Mouse (Mus musculus): Measurements from ENCODE around the gene Polr2l. TPM values are rescaled to one million over a fixed set of nuclear protein-coding genes. Genes with fewer than 3 reads are reported as not detected.

Gene Polr2l
- polyA plus RNA-seq, 1 experiment from 2014 or later: 76.1 TPM

DNA sequence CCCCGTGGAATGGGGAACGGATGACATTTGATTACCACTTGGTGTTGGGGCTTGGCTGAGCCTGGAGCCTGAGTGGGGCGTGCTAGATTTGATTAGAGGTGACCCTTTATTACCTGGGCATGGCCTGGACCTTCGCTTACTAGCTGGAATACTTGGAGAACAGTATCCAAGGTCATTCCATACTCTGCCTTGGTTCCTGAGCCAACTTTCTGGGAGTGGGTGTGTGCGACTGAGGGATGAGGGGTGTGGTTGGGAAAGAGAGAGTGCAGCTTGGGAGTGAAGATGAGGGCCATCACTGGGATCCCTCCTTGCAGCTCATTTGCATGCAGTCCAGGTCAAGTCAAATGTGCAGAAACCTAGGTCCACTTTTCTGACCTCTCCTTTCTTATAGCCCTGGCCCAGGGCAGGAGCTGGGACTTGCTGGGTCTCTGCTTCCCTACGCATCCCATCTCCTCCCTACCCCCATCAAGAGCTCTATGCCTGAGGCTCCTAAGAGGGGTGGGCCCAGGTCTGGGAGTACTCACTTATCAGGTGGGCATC is 8.3 kb upstream of the Polr2l start:
- no peak overlapping the region for H3K27ac ChIP-seq
- peaks cover 36% of the 10 kb centered on the region for H3K4me1 ChIP-seq
- no peak overlapping the region; the same call in 1 of the 2 replicates for H3K4me2 ChIP-seq
- no peaks in the 10 kb centered on the region for H3K9me3 ChIP-seq (replicated peaks)
- H3K4me3 ChIP-seq: no peak overlapping the region
- H3K36me3 ChIP-seq: peaks cover 30% of the 10 kb centered on the region
- peaks cover 31% of the 10 kb centered on the region for H3K27me3 ChIP-seq (replicated peaks)
- no peak overlapping the region for H3K9ac ChIP-seq
- 73% methylated on average over 6 of the region's 6 CpGs for WGBS (ENCODE audit: insufficient replicate concordance)
- no peak for ATAC-seq

GRCm38 (mm10) chr7:141482531-141483024 is 7.6 kb upstream of the Polr2l start:
- 0 out of 2 replicates have a peak, but pooled peaks have one; percentile 3 for ATAC-seq
- WGBS (ENCODE audit: insufficient replicate concordance): 47% methylated on average over 11 of the region's 11 CpGs

GRCm38 (mm10) chr7:141481498-141482401 is 6.8 kb upstream of the Polr2l start:
- Histone ChIP-seq H3K4me2 (peak overlapping the region; percentile 90), H3K36me3 (peaks cover 22% of the 10 kb centered on the region), H3K4me3 (peak overlapping the region; percentile 55), H3K9ac (peak overlapping the region; percentile 62), H3K4me1 (peaks cover 50% of the 10 kb centered on the region), H3K27ac (no peak overlapping the region), H3K27me3 (replicated peaks) (peaks cover 31% of the 10 kb centered on the region), H3K9me3 (replicated peaks) (no peaks in the 10 kb centered on the region)
- WGBS (ENCODE audit: insufficient replicate concordance): 3% methylated on average over 81 of the region's 81 CpGs
- ATAC-seq: no peak

More at GRCm38 (mm10) chr7:141482531-141483024, 7.6 kb upstream of the Polr2l start:
- peak overlapping the region; percentile 55 for H3K4me3 ChIP-seq
- H3K27me3 ChIP-seq (replicated peaks): peaks cover 31% of the 10 kb centered on the region
- peak overlapping the region; percentile 90 for H3K4me2 ChIP-seq
- H3K4me1 ChIP-seq: peaks cover 42% of the 10 kb centered on the region
- no peaks in the 10 kb centered on the region for H3K9me3 ChIP-seq (replicated peaks)
- peak overlapping the region; percentile 62 for H3K9ac ChIP-seq
- no peak overlapping the region for H3K27ac ChIP-seq
- peaks cover 25% of the 10 kb centered on the region for H3K36me3 ChIP-seq

DNA sequence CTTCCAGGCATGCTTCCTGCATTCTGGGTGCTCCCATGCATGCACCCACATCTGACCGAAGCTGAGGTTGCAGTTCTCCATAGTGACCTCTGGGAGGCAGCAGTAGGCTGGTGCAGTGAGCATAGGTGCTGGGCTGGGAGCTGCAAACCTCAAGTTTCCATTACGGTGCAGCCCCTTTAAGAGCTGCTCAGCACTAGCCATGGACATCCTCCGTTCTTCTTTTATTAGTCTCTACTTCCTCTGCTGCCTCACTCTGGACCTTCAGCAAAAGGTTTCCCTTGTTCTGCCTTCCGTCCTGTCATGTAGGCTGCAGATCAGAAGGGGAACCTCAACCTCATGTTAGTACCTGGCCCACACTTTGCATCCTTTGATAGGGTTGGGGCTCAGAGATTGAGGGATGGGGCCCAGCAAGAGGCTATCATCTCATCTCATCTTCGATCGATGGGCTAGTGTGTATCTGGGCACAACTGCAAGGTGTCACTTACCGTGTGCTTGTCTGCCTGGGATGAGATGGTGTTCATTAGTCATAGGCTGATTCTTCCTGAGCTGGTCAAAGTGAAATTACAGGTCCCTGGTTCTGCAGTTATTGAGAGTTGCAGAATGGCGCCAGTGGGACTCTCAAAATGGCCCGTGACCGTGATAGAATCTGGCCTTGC is 6.0 kb upstream of the Polr2l start:
- Histone ChIP-seq H3K4me2 (peak overlapping the region; percentile 90), H3K4me1 (peaks cover 58% of the 10 kb centered on the region), H3K4me3 (no peak overlapping the region), H3K36me3 (peaks cover 16% of the 10 kb centered on the region; the same call in 1 of the 2 replicates), H3K9me3 (replicated peaks) (no peaks in the 10 kb centered on the region), H3K27ac (no peak overlapping the region), H3K9ac (no peak overlapping the region), H3K27me3 (replicated peaks) (peaks cover 31% of the 10 kb centered on the region)
- 11% methylated on average over 10 of the region's 10 CpGs for WGBS (ENCODE audit: insufficient replicate concordance)
- peak; percentile 56 for ATAC-seq

DNA sequence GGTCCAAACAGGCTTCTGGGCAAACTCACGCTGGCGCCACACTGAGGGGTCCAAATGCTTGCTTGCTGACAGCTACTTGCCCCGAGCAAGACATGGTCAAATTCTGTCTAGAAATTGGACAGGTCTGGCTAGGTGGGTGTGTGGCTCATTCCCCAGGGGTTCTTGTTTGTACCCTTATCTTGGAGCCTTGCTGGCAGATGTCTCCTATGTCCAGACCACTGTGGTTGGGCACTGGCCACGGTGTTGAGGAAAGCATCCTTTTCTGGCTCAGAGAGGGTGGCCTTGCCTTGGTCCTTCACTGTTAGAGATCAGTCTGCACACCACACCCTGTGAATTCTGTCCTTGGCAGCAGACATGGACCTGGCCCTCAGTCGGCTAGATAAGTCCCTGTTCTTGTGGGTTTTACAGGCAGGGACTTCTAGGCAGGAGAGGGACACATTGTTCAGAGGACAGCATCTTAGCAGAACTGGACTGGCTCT is 3.4 kb upstream of the Polr2l start:
- Histone ChIP-seq H3K4me1 (peaks cover 77% of the 10 kb centered on the region), H3K9ac (no peak overlapping the region), H3K27me3 (replicated peaks) (peaks cover 25% of the 10 kb centered on the region), H3K4me3 (no peak overlapping the region), H3K36me3 (peaks cover 4% of the 10 kb centered on the region; the same call in 1 of the 2 replicates), H3K4me2 (peak overlapping the region; percentile 98), H3K9me3 (replicated peaks) (no peaks in the 10 kb centered on the region), H3K27ac (peak overlapping the region; percentile 89)
- ATAC-seq: no peak
- 28% methylated on average over 5 of the region's 5 CpGs for WGBS (ENCODE audit: insufficient replicate concordance)

GRCm38 (mm10) chr7:141477578-141478269 is 2.8 kb upstream of the Polr2l start:
- peak overlapping the region; percentile 77; the same call in 1 of the 2 replicates for H3K4me3 ChIP-seq
- no peak overlapping the region; the same call in 1 of the 2 replicates for H3K9ac ChIP-seq

DNA sequence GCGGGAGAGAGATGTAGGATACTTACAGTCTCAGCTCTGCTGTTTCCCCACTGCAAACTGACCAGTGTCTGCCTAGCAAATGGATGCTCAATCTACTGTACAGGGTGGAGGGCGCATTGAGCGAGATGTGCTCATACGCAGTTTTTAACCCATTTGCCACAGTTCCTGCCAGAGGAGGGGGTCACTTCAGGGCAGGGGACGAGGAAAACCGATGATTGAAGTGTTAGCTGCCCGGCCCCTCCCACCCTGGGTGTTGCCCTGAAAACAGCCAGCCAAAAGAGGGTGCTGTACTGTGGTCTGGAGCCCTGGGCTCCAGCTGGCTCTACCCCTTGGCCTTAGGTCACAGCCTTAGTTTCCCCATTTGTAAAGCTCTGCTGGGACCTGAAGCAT is 2.0 kb upstream of the Polr2l start:
- peaks cover 14% of the 10 kb centered on the region for H3K36me3 ChIP-seq
- H3K9me3 ChIP-seq (replicated peaks): no peaks in the 10 kb centered on the region
- peaks cover 12% of the 10 kb centered on the region for H3K27me3 ChIP-seq (replicated peaks)
- H3K27ac ChIP-seq: peak overlapping the region; percentile 89
- H3K9ac ChIP-seq: peak overlapping the region; percentile 84; the same call in 1 of the 2 replicates
- peaks cover 78% of the 10 kb centered on the region for H3K4me1 ChIP-seq
- peak overlapping the region; percentile 98 for H3K4me2 ChIP-seq
- WGBS (ENCODE audit: insufficient replicate concordance): 5% methylated on average over 7 of the region's 7 CpGs
- peak overlapping the region; percentile 77 for H3K4me3 ChIP-seq
- ATAC-seq: 0 out of 2 replicates have a peak, but pooled peaks have one; percentile 6

More at GRCm38 (mm10) chr7:141477578-141478269, 2.8 kb upstream of the Polr2l start:
- H3K27me3 ChIP-seq (replicated peaks): peaks cover 20% of the 10 kb centered on the region
- peaks cover 79% of the 10 kb centered on the region for H3K4me1 ChIP-seq
- H3K27ac ChIP-seq: peak overlapping the region; percentile 89
- no peak for ATAC-seq
- peak overlapping the region; percentile 98 for H3K4me2 ChIP-seq
- WGBS (ENCODE audit: insufficient replicate concordance): 21% methylated on average over 4 of the region's 4 CpGs
- H3K9me3 ChIP-seq (replicated peaks): no peaks in the 10 kb centered on the region
- peaks cover 6% of the 10 kb centered on the region for H3K36me3 ChIP-seq

GRCm38 (mm10) chr7:141476226-141476980 is 1.5 kb upstream of the Polr2l start:
- H3K36me3 ChIP-seq: peaks cover 19% of the 10 kb centered on the region
- H3K9ac ChIP-seq: peak overlapping the region; percentile 84
- peak overlapping the region; percentile 77 for H3K4me3 ChIP-seq
- WGBS (ENCODE audit: insufficient replicate concordance): 2% methylated on average over 11 of the region's 17 CpGs
- peaks cover 72% of the 10 kb centered on the region for H3K4me1 ChIP-seq
- peak overlapping the region; percentile 98 for H3K4me2 ChIP-seq
- peak; percentile 42 for ATAC-seq
- H3K9me3 ChIP-seq (replicated peaks): no peaks in the 10 kb centered on the region
- peak overlapping the region; percentile 89 for H3K27ac ChIP-seq
- peaks cover 6% of the 10 kb centered on the region for H3K27me3 ChIP-seq (replicated peaks)

DNA sequence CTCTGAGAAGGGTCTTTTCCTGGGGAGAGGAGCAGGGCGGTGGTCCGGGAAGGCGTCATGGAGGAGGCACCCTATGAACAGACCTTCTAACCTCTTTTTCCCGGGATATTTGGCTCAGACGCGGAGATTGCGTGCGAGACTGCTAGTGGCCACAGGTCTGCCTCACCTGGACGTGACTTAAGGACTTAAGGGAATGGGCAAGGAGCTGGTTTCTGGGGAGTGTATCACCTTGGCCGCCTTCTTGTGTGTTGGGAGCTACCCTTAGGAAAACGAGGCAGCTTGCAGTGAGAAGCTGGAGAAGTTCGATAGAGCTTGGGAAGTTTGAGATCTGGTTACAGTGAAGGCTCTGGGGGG is 850 bp upstream of the Polr2l start:
- ATAC-seq: no peak
- H3K9me3 ChIP-seq (replicated peaks): no peaks in the 10 kb centered on the region
- H3K4me3 ChIP-seq: peak overlapping the region; percentile 77
- WGBS (ENCODE audit: insufficient replicate concordance): under 1% methylated on average over 12 of the region's 12 CpGs
- peak overlapping the region; percentile 89 for H3K27ac ChIP-seq
- peaks cover under 1% of the 10 kb centered on the region; the same call in 1 of the 2 replicates for H3K27me3 ChIP-seq (replicated peaks)
- peak overlapping the region; percentile 84 for H3K9ac ChIP-seq
- H3K4me2 ChIP-seq: peak overlapping the region; percentile 98
- H3K36me3 ChIP-seq: peaks cover 26% of the 10 kb centered on the region
- H3K4me1 ChIP-seq: peaks cover 66% of the 10 kb centered on the region

DNA sequence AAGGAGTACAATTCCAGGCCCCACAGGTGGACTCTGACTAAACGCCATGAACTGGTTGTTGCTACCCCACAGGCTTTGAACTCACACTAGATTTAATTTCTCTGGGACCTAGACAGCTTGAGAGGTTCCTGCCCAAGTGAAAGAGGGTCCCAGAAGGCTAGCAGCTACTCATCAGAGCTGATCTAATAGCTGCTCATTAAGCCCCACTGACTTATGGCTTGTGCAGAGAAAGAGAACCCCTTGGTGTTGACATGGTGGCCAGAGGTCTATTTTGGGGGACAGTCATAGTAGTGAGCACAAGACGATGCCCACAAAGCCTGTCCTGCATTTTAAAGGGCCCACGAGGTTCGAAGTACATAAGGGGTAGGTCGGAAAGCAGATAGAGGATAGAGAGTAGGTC is 772 bp downstream of the Polr2l start:
- Histone ChIP-seq H3K36me3 (peaks cover 38% of the 10 kb centered on the region), H3K4me1 (peaks cover 71% of the 10 kb centered on the region), H3K9me3 (replicated peaks) (no peaks in the 10 kb centered on the region), H3K4me3 (peak overlapping the region; percentile 77), H3K27ac (peak overlapping the region; percentile 89), H3K27me3 (replicated peaks) (no peaks in the 10 kb centered on the region), H3K9ac (peak overlapping the region; percentile 84), H3K4me2 (peak overlapping the region; percentile 98)
- ATAC-seq: no peak
- 7% methylated on average over 5 of the region's 5 CpGs for WGBS (ENCODE audit: insufficient replicate concordance)

Measured in liver, embryonic 12.5 days (tissue).